Mouse (Mus musculus): ENCODE results near the gene Tbc1d7.

The Tbc1d7 gene

DNA sequence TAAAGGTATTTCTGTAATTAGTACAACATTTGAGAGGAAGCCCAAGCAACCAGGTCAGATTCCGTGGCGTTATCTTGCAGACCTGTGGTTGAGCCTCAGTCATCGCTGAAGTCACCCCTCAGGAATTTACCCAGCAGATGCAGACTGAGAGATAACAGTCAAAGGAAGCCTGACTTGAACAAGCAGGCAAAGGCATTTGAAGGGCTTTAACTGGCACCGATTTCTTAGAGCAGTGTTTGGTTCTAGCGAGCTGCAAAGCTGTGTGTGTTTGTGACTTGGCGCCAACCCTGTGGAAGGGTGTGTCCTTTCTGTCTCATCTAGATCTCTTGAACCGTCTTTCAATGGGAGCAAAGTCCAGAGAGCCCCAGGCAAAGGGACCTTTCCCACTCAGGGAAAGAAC is 22.0 kb upstream of the Tbc1d7 start:
- no peak for DNase-seq (ENCODE audit: low spot score)

GRCm38 (mm10) chr13:43191741-43192192 is 20.5 kb upstream of the Tbc1d7 start:
- peak; percentile 49 for DNase-seq (ENCODE audit: low spot score)

DNA sequence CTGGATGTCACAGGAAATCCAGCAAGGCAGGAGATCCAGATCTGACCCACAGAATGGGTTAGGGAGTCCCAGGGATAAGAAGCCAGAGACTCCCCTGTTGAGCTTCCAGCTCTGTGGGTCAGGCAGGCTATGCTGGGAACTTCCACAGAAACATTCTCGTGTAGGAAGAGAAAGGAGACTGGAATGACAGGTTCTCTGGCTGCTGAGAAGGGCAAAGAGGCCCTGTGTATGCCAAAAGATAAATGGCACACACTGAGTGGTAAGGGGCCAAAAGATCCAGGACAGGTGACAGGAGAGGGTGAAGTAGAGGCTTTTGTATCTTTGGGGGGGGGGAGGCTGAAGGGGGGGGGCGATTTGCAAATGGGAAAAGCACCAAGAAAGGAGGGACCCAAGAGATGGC is 20.0 kb upstream of the Tbc1d7 start:
- DNase-seq (ENCODE audit: low spot score), result no peak

GRCm38 (mm10) chr13:43187736-43188135 is 16.4 kb upstream of the Tbc1d7 start:
- no peak for DNase-seq (ENCODE audit: low spot score)

DNA sequence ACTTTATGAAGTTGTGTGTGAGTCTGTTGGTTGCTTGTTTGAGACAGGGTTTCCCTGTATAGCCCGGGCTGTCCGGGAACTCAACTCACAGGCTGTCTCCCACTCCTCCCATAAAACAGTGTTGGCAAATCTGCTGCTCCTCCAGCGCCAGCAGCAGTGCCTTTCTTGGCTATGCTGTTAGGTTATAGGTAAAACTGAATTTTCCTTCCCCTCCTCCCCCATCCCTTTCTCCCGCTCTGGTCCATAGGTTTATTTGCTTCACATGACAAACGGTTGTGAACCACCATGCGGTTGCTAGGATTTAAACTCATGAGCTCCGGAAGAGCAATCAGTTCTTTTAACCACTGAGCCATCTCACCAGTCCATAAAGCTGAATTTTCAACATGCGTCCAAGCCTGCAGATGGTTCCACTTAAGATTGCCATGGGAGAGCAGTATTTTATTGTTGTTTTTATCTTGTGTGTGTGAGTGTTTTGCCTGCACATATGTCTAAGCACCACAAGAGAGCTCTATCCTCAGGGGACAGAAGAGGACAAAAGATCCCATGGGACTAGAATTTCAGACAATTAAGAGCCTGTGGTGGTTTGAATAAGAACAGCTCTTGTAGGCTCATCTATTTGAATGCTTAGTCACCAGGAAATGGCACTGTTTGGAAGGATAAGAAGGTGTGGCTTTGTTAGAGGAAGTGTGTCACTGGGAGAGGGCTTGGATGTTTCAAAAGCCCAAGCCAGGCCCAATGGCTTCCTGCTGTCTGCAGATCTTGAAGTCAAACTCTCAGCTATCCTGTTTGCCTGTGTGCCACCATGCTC is 12.2 kb upstream of the Tbc1d7 start:
- DNase-seq (ENCODE audit: low spot score), result no peak

GRCm38 (mm10) chr13:43182465-43183201 is 11.3 kb upstream of the Tbc1d7 start:
- DNase-seq (ENCODE audit: low spot score), result peak; percentile 87

DNA sequence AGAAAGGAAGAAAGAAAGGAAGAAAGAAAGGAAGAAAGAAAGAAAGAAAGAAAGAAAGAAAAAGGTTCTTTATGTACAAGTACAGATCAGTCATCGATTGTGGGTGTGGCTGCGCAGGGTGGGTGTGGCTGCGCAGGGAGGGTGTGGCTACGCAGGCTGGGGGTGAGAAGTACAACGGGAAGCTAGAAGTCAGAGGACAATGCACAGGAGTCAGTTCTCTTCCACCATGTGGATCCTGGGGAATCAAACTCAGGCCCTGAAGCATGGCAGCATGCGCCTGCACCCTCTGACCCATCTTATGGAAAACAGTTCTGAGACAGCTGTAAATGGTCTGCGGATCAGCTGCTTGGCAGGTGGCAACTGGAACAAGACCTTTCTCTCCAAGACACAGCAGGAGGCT is 9.8 kb upstream of the Tbc1d7 start:
- DNase-seq (ENCODE audit: low spot score), result no peak

DNA sequence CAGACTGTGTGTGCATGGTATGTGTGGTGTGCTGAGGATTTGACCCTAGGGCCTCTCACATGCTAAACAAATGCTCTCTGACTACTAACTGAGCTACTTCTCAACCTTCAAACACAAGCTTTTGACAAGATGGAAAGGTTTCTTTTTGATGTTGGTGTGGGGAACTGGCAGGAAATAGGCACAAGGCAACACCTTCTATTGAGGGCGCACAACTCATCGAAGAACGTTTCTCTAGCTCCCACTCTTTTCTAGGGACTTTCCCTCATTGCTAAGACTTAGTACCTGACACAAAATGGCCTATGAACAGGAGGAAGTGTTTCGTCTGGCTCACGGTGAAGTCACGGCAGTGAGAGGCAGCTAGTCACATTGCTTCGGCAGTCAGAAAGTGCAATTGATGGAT is 6.0 kb upstream of the Tbc1d7 start:
- DNase-seq (ENCODE audit: low spot score), result no peak

DNA sequence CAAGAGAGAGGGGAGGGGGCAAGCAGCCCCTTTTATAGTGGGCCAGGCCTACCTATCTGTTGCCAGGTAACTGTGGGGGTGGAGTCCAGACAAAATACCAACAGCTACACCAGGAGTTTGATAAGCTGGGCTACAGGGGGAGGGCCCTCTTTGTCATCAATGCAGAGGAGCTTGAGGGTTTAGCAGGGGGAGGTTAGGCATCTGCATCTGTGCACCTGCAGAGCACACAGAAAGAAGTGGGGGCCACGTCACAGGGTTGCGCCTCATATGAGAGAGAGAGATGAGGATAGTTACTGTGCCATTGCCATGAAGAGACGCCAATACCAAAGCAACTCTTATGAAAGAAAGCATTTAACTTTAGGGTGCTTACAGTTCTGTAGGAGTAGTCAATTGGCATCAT is 5.4 kb upstream of the Tbc1d7 start:
- no peak for DNase-seq (ENCODE audit: low spot score)

- peak; percentile 86 for DNase-seq (ENCODE audit: low spot score)
These were observed 2.0 kb upstream of the Tbc1d7 start for GRCm38 (mm10) chr13:43173262-43173661.

GRCm38 (mm10) chr13:43172036-43172713 is 874 bp upstream of the Tbc1d7 start:
- no peak for DNase-seq (ENCODE audit: low spot score)

DNA sequence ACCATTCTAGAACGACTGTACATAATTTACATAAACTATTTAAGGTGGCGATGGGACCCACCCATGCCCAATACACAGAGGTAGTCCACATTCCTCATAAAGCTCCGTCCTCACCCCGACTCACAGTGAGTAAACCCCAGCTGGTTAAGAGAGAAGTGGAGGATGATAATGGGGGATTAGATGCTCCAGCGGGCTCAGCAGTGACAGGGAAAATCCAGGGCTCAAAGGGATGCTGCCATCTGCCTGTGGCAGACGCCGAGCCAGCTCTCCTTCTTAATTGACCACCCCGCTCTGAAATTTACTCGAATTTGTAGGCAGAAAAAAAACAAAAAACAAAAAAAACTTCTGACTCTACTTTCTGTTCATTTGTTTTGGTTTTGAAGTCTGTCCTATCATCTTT is 3.6 kb downstream of the Tbc1d7 start:
- no peak for DNase-seq (ENCODE audit: low spot score)

GRCm38 (mm10) chr13:43159429-43159828 is 11.9 kb downstream of the Tbc1d7 start:
- DNase-seq (ENCODE audit: low spot score), result no peak

- DNase-seq (ENCODE audit: low spot score), result no peak
These were observed 13.0 kb downstream of the Tbc1d7 start for GRCm38 (mm10) chr13:43158281-43158680.

- no peak for DNase-seq (ENCODE audit: low spot score)
These were observed 13.9 kb downstream of the Tbc1d7 start for GRCm38 (mm10) chr13:43157370-43157769.

DNA sequence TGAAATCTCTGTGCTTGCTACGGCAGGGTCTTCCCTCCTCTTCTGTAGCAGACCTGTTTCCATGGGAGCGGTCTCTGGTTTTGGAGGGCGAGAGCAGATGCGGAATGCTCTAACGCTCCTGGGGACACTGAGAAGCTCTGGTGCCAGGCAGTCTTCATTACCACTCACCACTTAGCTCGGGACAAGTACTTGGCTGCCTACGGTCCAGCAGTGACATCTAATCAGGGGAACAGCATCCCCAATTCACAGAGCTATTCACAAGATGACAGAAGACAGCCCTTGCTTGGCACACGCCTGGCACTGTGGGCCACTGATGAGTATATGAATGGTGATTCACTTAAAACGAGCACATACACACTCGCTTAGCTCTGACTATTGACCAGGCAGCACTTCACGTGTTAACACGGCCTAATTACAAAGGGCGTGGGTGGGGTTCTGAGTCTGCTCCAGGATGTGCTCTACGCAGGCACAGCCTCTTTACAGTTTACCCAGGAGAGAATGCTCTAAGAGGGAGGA is 19.2 kb downstream of the Tbc1d7 start:
- DNase-seq (ENCODE audit: low spot score), result no peak

DNA sequence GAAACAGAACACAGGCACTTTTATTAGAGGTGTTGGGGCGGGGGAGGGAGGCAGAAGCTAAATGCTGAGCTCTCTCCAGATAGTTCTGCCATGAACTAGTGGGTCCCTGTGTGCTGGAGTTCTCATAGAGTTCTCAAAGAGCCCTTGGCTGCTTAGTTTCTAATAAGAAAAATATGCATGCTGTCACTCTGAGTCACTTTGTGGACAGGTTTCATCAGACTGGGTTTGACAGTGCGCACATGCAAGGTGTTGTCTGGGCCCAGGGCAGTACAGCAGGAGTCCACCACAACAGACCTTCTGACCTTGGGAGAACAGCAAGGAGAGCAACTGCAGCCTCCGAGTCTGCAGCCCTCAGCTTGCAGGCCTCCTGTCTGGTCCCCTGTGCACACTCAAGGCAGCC is 21.6 kb downstream of the Tbc1d7 start:
- no peak for DNase-seq (ENCODE audit: low spot score)

DNA sequence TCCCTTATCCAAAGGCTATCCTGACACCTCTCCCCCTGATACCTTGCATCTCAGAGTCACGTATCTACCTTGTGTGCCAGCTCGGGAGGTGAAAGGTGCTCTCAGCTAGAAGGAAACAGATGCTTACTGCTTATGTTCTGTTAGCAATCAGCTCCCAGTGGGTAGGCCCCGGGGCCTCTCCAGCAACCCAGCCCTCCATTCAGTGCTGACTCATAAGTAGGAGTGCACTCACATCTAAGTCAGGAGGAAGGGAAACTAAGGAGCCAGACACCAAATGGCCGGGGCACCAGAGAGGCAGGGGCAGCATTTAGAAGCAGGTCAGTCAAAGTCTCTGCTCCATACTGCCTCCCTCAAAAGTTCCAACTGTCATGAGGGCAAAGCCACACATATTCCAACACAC is 22.6 kb downstream of the Tbc1d7 start:
- DNase-seq (ENCODE audit: low spot score), result no peak

DNA sequence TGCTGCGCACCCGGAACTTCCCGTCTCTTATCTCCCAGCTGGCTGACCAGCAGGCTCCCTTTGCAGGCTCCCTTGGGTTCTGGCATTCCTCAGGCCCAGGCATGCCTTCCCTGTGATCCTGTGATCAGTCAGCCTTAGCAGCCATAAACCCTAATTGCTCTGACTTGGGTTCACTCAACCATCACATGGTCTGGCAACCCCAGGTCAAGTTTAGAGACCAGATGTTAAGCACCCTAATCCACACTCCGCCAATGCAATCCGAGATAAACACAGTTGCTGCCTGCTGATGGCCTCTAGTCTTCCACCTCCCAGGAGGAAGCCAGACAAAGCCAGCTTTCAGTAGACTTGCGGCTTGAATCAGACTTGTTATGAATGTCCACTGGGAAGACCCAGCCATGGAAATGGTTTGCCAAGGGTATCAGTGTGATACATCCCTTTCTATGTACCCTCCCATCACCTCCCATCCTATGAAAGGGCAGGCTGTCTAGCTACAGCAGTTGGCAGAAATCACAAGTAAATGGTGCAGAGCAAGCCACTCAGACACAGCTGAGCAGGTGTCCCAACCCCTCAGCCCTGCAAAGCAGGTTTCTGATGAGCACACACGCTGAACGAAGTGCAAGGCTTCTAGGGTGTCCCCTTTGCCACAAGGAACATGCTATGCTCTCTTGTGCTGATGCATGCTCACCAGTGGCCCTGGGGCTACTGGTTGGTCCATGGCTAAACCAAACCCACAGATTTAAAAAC is 24.6 kb downstream of the Tbc1d7 start:
- no peak for DNase-seq (ENCODE audit: low spot score)

DNA sequence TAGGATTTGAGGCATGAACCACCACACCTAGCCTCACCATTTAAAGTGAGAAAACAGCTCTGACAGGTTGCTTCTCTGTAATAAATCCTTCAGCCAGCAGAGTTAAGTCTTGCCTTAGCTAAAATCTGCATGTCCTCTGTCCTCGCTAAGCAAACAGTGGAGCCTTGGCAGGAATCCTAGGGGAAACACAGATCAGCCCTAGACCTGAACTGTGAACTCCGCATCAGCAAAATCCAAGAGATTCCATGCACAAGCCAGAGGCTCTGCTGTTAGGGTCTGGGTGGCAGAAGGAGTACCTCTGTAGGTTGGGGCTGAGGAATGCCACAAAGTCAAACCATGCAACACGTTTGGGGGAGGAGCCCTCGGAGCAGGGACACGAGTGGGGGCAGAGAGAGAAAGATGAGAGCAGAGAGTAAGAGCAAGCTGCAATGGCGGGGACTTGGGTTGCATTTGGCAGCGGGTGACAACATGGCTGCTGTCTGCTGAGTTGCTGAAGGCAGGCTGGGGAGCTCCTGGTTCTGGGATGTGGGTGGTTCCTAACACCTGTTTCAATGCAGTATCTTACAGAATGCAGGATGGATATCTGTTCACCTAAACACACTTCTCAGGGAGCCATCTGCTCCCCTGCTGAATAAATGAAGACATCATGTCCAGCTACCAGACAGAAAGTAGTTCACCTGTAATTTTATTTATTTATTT is 26.4 kb downstream of the Tbc1d7 start:
- DNase-seq (ENCODE audit: low spot score), result peak; percentile 48

DNA sequence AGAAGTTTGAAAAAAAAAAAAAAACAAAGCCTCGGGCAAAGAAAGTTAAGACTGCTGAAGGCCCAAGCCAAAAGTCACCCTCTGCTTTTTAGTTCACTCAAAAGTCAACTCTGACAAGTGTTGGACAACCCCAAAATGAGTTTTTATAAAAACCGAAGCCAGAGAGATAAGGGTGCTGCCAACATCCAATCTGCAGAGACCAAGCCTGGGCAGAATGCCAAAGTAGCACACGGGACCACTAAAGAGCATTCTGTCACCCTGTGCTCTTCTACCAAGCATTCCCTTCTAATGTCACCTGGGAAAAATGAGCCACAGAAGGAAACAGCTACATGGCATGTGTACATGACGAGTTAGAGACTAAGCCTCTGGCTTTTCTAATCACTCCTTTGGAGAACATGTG is 36.8 kb downstream of the Tbc1d7 start:
- no peak for DNase-seq (ENCODE audit: low spot score)

Measured in layer of hippocampus, adult 11-12 months (tissue).